Mouse (Mus musculus) kidney, postnatal 25 days (tissue): ENCODE measurements at regions not wholly inside any gene's neighbourhood (a gene's known extent, or its start where the extent isn't known, plus 50 kb on each side); places are given as distances from the start of the nearest gene placed in this dataset.
A peak's percentile ranks its signal among the peaks of the same experiment; 100 is the strongest.

Experiments used
- DNase-seq, 2 experiments: peaks; one replicate each; pipeline ENCODE4 v3.0.0; 2021; ENCODE audit warnings: mixed read lengths in 2 of 2

GRCm38 (mm10) chr9:94378835-94379234 lies 159.0 kb downstream of the 1190002N15Rik start:
- DNase-seq: peak; percentile 8 to 37

- no peak for DNase-seq
Measured at GRCm38 (mm10) chr9:94378291-94378690, 159.6 kb downstream of the 1190002N15Rik start.

- DNase-seq: no peak
Measured at GRCm38 (mm10) chr9:94377346-94378039, 160.4 kb downstream of the 1190002N15Rik start.

GRCm38 (mm10) chr9:94370976-94371375 lies 166.9 kb downstream of the 1190002N15Rik start:
- DNase-seq: no peak

- DNase-seq: no peak
Measured at GRCm38 (mm10) chr9:94368231-94368936, 169.5 kb downstream of the 1190002N15Rik start.

- no peak for DNase-seq
Measured at GRCm38 (mm10) chr9:94361877-94362697, 175.8 kb downstream of the 1190002N15Rik start.

- DNase-seq: no peak
Measured at GRCm38 (mm10) chr9:94361011-94361410, 176.9 kb downstream of the 1190002N15Rik start.

GRCm38 (mm10) chr9:94358150-94358549 lies 179.7 kb downstream of the 1190002N15Rik start:
- DNase-seq: no peak

- no peak for DNase-seq
Measured at GRCm38 (mm10) chr9:94342011-94342410, 195.9 kb downstream of the 1190002N15Rik start.

GRCm38 (mm10) chr9:94341531-94341930 lies 196.3 kb downstream of the 1190002N15Rik start:
- no peak for DNase-seq

GRCm38 (mm10) chr9:94333450-94333849 lies 204.4 kb downstream of the 1190002N15Rik start:
- DNase-seq: no peak

- no peak for DNase-seq
Measured at GRCm38 (mm10) chr9:94323011-94323410, 214.9 kb downstream of the 1190002N15Rik start.

GRCm38 (mm10) chr9:94302575-94302974 lies 235.3 kb downstream of the 1190002N15Rik start:
- DNase-seq: no peak

GRCm38 (mm10) chr9:94301896-94302295 lies 236.0 kb downstream of the 1190002N15Rik start:
- no peak for DNase-seq

GRCm38 (mm10) chr9:94295431-94295830 lies 242.4 kb downstream of the 1190002N15Rik start:
- no peak for DNase-seq

GRCm38 (mm10) chr9:94292147-94292546 lies 245.7 kb downstream of the 1190002N15Rik start:
- no peak for DNase-seq

GRCm38 (mm10) chr9:94289546-94289945 lies 248.3 kb downstream of the 1190002N15Rik start:
- no peak for DNase-seq

GRCm38 (mm10) chr9:94287559-94287958 lies 250.3 kb downstream of the 1190002N15Rik start:
- DNase-seq: no peak

- no peak for DNase-seq
Measured at GRCm38 (mm10) chr9:94278657-94279585, 259.0 kb downstream of the 1190002N15Rik start.

- DNase-seq: no peak
Measured at GRCm38 (mm10) chr9:94277096-94277495, 260.8 kb downstream of the 1190002N15Rik start.

GRCm38 (mm10) chr9:94269213-94269612 lies 268.7 kb downstream of the 1190002N15Rik start:
- no peak for DNase-seq

GRCm38 (mm10) chr9:94267243-94267642 lies 270.6 kb downstream of the 1190002N15Rik start:
- DNase-seq: no peak
